In the genomic region with DNA sequence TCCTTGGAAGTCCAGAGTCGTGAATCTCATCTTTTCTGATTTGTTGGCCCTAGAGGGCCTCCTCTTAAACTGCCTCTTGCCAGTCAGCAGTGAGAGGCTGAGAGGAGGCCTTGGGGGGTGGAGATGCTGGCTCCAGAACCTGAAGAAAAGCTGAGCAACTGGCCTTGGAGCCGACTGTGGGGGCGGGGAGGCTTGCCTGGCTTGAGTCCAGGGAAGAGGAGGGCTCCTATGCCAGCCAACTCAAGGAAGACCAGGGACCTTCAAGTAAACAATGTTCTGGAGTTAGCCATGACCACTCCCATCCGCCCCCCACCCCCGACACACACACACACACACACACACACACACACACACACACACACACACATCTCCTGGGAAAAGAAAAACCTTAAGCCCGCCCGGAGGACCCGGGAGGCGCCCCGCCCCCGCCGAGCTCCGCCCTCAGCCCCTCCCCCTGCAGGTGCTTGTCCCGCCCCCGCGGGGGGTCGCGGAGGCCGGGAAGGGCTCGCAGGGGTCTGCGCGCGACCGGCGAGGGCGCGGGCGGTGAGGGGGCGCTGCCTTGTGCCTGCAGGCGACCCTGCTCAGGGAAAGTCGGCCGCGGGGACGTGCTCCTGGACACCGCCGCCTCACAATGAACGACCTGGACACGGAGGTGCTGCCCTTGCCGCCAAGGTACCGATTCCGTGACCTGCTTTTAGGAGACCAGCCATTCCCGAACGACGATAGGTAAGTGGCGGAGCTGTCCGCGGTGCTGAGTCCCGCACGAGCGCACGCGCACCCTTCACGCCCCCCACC, we compare ENCODE assay signal across 8 mouse cellular contexts. TPM values are rescaled to one million over a fixed set of nuclear protein-coding genes. Genes with fewer than 3 reads are reported as not detected.
A peak's percentile ranks its signal among the peaks of the same experiment; 100 is the strongest.
DNase-seq lines count a peak whose midpoint lies in the region; ATAC-seq and TF ChIP-seq lines count a peak whose summit lies in the region.

A gene (plus strand): TSS at position 398 of the 795 bp plus-strand sequence.

- TF ChIP-seq CTCF in hindbrain, postnatal 0 days (IDR thresholded peaks at IDR 0.05; ENCODE audit: low read depth), result no peak

- H3K9me3 ChIP-seq in embryonic facial prominence, embryonic 15.5 days (replicated peaks), result no peaks in the 10 kb centered on the region
- H3K9me3 ChIP-seq in hindbrain, postnatal 0 days (ENCODE audit: low read length), result no peaks in the 10 kb centered on the region
- H3K9me3 ChIP-seq in midbrain, embryonic 13.5 days, result no peaks in the 10 kb centered on the region

- H3K36me3 ChIP-seq in embryonic facial prominence, embryonic 15.5 days, result no peaks in the 10 kb centered on the region
- H3K36me3 ChIP-seq in hindbrain, postnatal 0 days (ENCODE audit: insufficient read depth, low read length), result no peaks in the 10 kb centered on the region
- H3K36me3 ChIP-seq in midbrain, embryonic 13.5 days, result no peaks in the 10 kb centered on the region

- peaks cover 41% of the 10 kb centered on the region for H3K27me3 ChIP-seq in embryonic facial prominence, embryonic 15.5 days
- H3K27me3 ChIP-seq in hindbrain, postnatal 0 days (ENCODE audit: insufficient read depth, low read length), result no peaks in the 10 kb centered on the region
- peaks cover 33% of the 10 kb centered on the region for H3K27me3 ChIP-seq in midbrain, embryonic 13.5 days

- peaks cover 15% of the 10 kb centered on the region for H3K4me1 ChIP-seq in embryonic facial prominence, embryonic 15.5 days
- H3K4me1 ChIP-seq in hindbrain, postnatal 0 days (ENCODE audit: insufficient read depth, low read length), result peaks cover 14% of the 10 kb centered on the region
- H3K4me1 ChIP-seq in midbrain, embryonic 13.5 days (replicated peaks), result peaks cover 18% of the 10 kb centered on the region

- intact Hi-C loops in left cerebral cortex, postnatal 4 days (cut with DNase I), result no loop called here

- peak within 1 kb of the TSS; percentile 40 for H3K4me3 ChIP-seq in embryonic facial prominence, embryonic 15.5 days (replicated peaks)
- H3K4me3 ChIP-seq in hindbrain, postnatal 0 days (ENCODE audit: low read length), result peak within 1 kb of the TSS; percentile 59
- H3K4me3 ChIP-seq in midbrain, embryonic 13.5 days (replicated peaks), result peak within 1 kb of the TSS; percentile 61

- peak within 1 kb of the TSS; percentile 84 for H3K4me2 ChIP-seq in embryonic facial prominence, embryonic 15.5 days (replicated peaks)
- peak within 1 kb of the TSS; percentile 98 for H3K4me2 ChIP-seq in hindbrain, postnatal 0 days (ENCODE audit: low read depth, low read length)
- H3K4me2 ChIP-seq in midbrain, embryonic 13.5 days (replicated peaks), result peak within 1 kb of the TSS; percentile 99

- WGBS in embryonic facial prominence, embryonic 15.5 days, result 0% methylated on average over 45 of the region's 53 CpGs
- 1% methylated on average over 27 of the region's 53 CpGs for WGBS in hindbrain, postnatal 0 days
- under 1% methylated on average over 46 of the region's 53 CpGs for WGBS in midbrain, embryonic 13.5 days

- DNase-seq in CD4-positive, CD25-positive, alpha-beta regulatory T cell, adult 2 months (ENCODE audit: low read depth, low spot score), result peak; percentile 8
- peak; percentile 75 for DNase-seq in adrenal gland, postnatal 10 days
- DNase-seq in hindbrain, postnatal 0 days (ENCODE audit: low spot score), result peak; percentile 72
- peak; percentile 81 for DNase-seq in left cerebral cortex, postnatal 4 days
- peak; percentile 88 for DNase-seq in testis, postnatal 10 days (ENCODE audit: low spot score)

- ATAC-seq in CD4-positive, CD25-positive, alpha-beta regulatory T cell, adult 4 months, result no peak
- ATAC-seq in embryonic facial prominence, embryonic 15.5 days (ENCODE audit: insufficient number of reproducible peaks, low FRiP score, low TSS enrichment, low read depth), result no peak
- ATAC-seq in hindbrain, postnatal 0 days, result peak; percentile 41; the same call in 1 of the 2 replicates
- peak; percentile 57 for ATAC-seq in midbrain, embryonic 13.5 days

- no peak within 1 kb of the TSS for H3K27ac ChIP-seq in embryonic facial prominence, embryonic 15.5 days (replicated peaks)
- H3K27ac ChIP-seq in hindbrain, postnatal 0 days, result peak within 1 kb of the TSS; percentile 64
- H3K27ac ChIP-seq in midbrain, embryonic 13.5 days, result no peak within 1 kb of the TSS

- H3K9ac ChIP-seq in embryonic facial prominence, embryonic 15.5 days, result no peak within 1 kb of the TSS
- H3K9ac ChIP-seq in hindbrain, postnatal 0 days (replicated peaks; ENCODE audit: low read length), result peak within 1 kb of the TSS; percentile 56
- peak within 1 kb of the TSS; percentile 71 for H3K9ac ChIP-seq in midbrain, embryonic 13.5 days (replicated peaks)

RNA-seq across cellular contexts. Expression of the gene that starts here (rescaled TPM):
- under 1 TPM; 0.05 to 0.24 TPM for polyA plus RNA-seq in CD4-positive, CD25-positive, alpha-beta regulatory T cell, adult 4 months (2017; shearing (Covaris generic))
- total RNA-seq in adrenal gland, postnatal 10 days (2021), result 1 to 10 TPM; 4.0 to 7.2 TPM
- 0.32 and 0.42 TPM in 2 replicates for polyA plus RNA-seq in embryonic facial prominence, embryonic 15.5 days (2015; fragmentation: Nextera tagmentation; extraction: Ambion mirVana)
- 52.7 and 52.8 TPM in 2 replicates for total RNA-seq in hindbrain, postnatal 0 days (2014; rRNA removed)
- polyA plus RNA-seq in hindbrain, postnatal 0 days (2015; fragmentation: Nextera tagmentation; extraction: Ambion mirVana), result 21.9 and 23.2 TPM in 2 replicates
- 10 to 100 TPM; 62.7 to 81.2 TPM for total RNA-seq in left cerebral cortex, postnatal 4 days (2021)
- polyA plus RNA-seq in midbrain, embryonic 13.5 days (2015; fragmentation: Nextera tagmentation; extraction: Ambion mirVana), result 4.4 and 5.9 TPM in 2 replicates

Comparison
In these comparisons a context has a peak if more than half of its experiments do, and no peak if none do; other contexts are left out.
1. DNase-seq: peak in every context shown above with its lines; median percentile 88 in testis, postnatal 10 days; 81 in left cerebral cortex, postnatal 4 days; 75 in adrenal gland, postnatal 10 days; 72 in hindbrain, postnatal 0 days; 8 in CD4-positive, CD25-positive, alpha-beta regulatory T cell, adult 2 months.
2. ATAC-seq: peak in hindbrain, postnatal 0 days (single experiment) and midbrain, embryonic 13.5 days (single experiment); none in CD4-positive, CD25-positive, alpha-beta regulatory T cell, adult 4 months (single experiment) and embryonic facial prominence, embryonic 15.5 days (single experiment).
3. Peak in every context shown above with its lines, with median percentiles within 50 percentile points of each other: H3K4me2 ChIP-seq and H3K4me3 ChIP-seq.